Mouse (Mus musculus): ENCODE data around the gene Exosc7. TPM values are rescaled to one million over a fixed set of nuclear protein-coding genes. Genes with fewer than 3 reads are reported as not detected.

Exosc7 gene
- total RNA-seq (2022): 10 to 100 TPM; 20.5 to 25.8 (median 22.0) TPM

- DNase-seq (ENCODE audit: low spot score in 2 of 2): peak; percentile 74 to 79
Observed at GRCm38 (mm10) chr9:123112805-123113521, at the start of gene Exosc7, which contains the start of gene Zdhhc3. TSS of gene Exosc7 (plus strand) at chr9:123113215. TSS of gene Zdhhc3 (minus strand) at chr9:123113205.

- no peak for DNase-seq (ENCODE audit: low spot score in 2 of 2)
Observed at GRCm38 (mm10) chr9:123079149-123079548, 33.9 kb upstream of the Exosc7 start.

- no peak for DNase-seq (ENCODE audit: low spot score in 2 of 2)
Observed at GRCm38 (mm10) chr9:123080355-123080754, 32.7 kb upstream of the Exosc7 start.

- no peak for DNase-seq (ENCODE audit: low spot score in 2 of 2)
Observed at GRCm38 (mm10) chr9:123080796-123081195, 32.2 kb upstream of the Exosc7 start.

GRCm38 (mm10) chr9:123085373-123085772 is 27.6 kb upstream of the Exosc7 start:
- no peak for DNase-seq (ENCODE audit: low spot score in 2 of 2)

GRCm38 (mm10) chr9:123087558-123087957 is 25.5 kb upstream of the Exosc7 start:
- DNase-seq (ENCODE audit: low spot score in 2 of 2): no peak

- no peak for DNase-seq (ENCODE audit: low spot score in 2 of 2)
Observed at GRCm38 (mm10) chr9:123090844-123091243, 22.2 kb upstream of the Exosc7 start.

- no peak for DNase-seq (ENCODE audit: low spot score in 2 of 2)
Observed at GRCm38 (mm10) chr9:123099631-123100455, 13.2 kb upstream of the Exosc7 start.

GRCm38 (mm10) chr9:123103425-123103824 is 9.6 kb upstream of the Exosc7 start:
- DNase-seq (ENCODE audit: low spot score in 2 of 2): no peak

- DNase-seq (ENCODE audit: low spot score in 2 of 2): no peak
Observed at GRCm38 (mm10) chr9:123104362-123104761, 8.7 kb upstream of the Exosc7 start.

- no peak for DNase-seq (ENCODE audit: low spot score in 2 of 2)
Observed at GRCm38 (mm10) chr9:123107186-123107585, 5.8 kb upstream of the Exosc7 start.

GRCm38 (mm10) chr9:123109188-123109587 is 3.8 kb upstream of the Exosc7 start:
- DNase-seq (ENCODE audit: low spot score in 2 of 2): no peak

- no peak for DNase-seq (ENCODE audit: low spot score in 2 of 2)
Observed at GRCm38 (mm10) chr9:123111751-123112221, 1.2 kb upstream of the Exosc7 start.

- no peak for DNase-seq (ENCODE audit: low spot score in 2 of 2)
Observed at GRCm38 (mm10) chr9:123113931-123114330, 916 bp downstream of the Exosc7 start.

- DNase-seq (ENCODE audit: low spot score in 2 of 2): no peak
Observed at GRCm38 (mm10) chr9:123115566-123115965, 2.6 kb downstream of the Exosc7 start.

- no peak for DNase-seq (ENCODE audit: low spot score in 2 of 2)
Observed at GRCm38 (mm10) chr9:123123017-123123416, 10.0 kb downstream of the Exosc7 start.

GRCm38 (mm10) chr9:123123571-123124412 is 10.8 kb downstream of the Exosc7 start:
- DNase-seq (ENCODE audit: low spot score in 2 of 2): no peak

- DNase-seq (ENCODE audit: low spot score in 2 of 2): no peak
Observed at GRCm38 (mm10) chr9:123124413-123124981, 11.5 kb downstream of the Exosc7 start.

GRCm38 (mm10) chr9:123127663-123128062 is 14.6 kb downstream of the Exosc7 start:
- no peak for DNase-seq (ENCODE audit: low spot score in 2 of 2)

- DNase-seq (ENCODE audit: low spot score in 2 of 2): no peak
Observed at GRCm38 (mm10) chr9:123132994-123133393, 20.0 kb downstream of the Exosc7 start.
